Mouse (Mus musculus) forebrain, embryonic 15.5 days (tissue): ENCODE measurements at regions not wholly inside any gene's neighbourhood (a gene's known extent, or its start where the extent isn't known, plus 50 kb on each side); places are given as distances from the start of the nearest gene placed in this dataset.

ENCODE experiments used
- ATAC-seq: fragments of 200-750 bp; cut with Nextera tagmentation; replicated peaks from 2 replicates; pipeline ENCODE4 v1.8.0; 2017; ENCODE audit warnings: mild to moderate bottlenecking, moderate TSS enrichment, moderate library complexity
- H3K27ac ChIP-seq: fragments of 300-500 bp; sonication (generic); replicated peaks from 2 replicates; pipeline ENCODE4 v1.5.1; 2015; ENCODE audit warnings: mild to moderate bottlenecking, inconsistent platforms
- H3K27me3 ChIP-seq: fragments of 300-500 bp; sonication (generic); 2 replicates; pipeline ENCODE4 v1.6.1; 2015; ENCODE audit warnings: inconsistent platforms
- H3K36me3 ChIP-seq: fragments of 300-500 bp; sonication (generic); 2 replicates; pipeline ENCODE4 v1.6.1; 2015; ENCODE audit warnings: mild to moderate bottlenecking, inconsistent platforms
- H3K4me1 ChIP-seq: fragments of 300-500 bp; sonication (generic); 2 replicates; pipeline ENCODE4 v1.6.1; 2015; ENCODE audit warnings: inconsistent platforms
- H3K4me2 ChIP-seq: fragments of 300-500 bp; sonication (generic); replicated peaks from 2 replicates; pipeline ENCODE4 v1.6.1; 2015; ENCODE audit warnings: mild to moderate bottlenecking, inconsistent platforms
- H3K4me3 ChIP-seq: fragments of 300-500 bp; sonication (generic); 2 replicates; pipeline ENCODE4 v1.5.1; 2015; ENCODE audit warnings: mild to moderate bottlenecking, inconsistent platforms
- H3K9ac ChIP-seq: fragments of 300-500 bp; sonication (generic); replicated peaks from 2 replicates; pipeline ENCODE4 v1.6.1; 2015; ENCODE audit warnings: mild to moderate bottlenecking, inconsistent platforms
- H3K9me3 ChIP-seq: fragments of 300-500 bp; sonication (generic); 2 replicates; pipeline ENCODE4 v1.6.1; 2016; ENCODE audit warnings: inconsistent platforms
- WGBS: fragments of 180-500 bp; shearing (Covaris S2); methylation state at CpG from one replicate; pipeline ENCODE4 v1.1.7; 2015; ENCODE audit warnings: mixed read lengths; 5-methylcytosine and 5-hydroxymethylcytosine counted together

DNA sequence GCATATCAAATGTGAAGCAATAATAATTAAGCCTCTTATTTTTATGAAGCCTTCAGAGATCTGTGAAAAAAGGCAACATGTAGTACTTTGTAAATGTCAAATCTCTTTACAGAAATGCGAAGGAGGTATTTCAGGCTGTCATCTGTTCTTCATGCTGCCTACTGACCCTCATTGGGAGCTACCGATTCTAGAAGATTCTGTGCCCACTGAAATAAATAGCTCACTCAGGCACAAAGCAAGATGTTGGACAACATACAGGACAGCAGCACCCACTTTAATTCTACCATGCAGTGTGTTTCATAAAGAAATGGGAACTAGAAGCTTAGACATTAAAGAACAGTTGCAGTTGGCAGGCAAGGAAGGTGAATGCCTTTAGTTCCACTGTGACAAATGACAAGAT is 232.4 kb upstream of the Lsamp start:
- H3K4me2 ChIP-seq: no peak overlapping the region
- H3K27me3 ChIP-seq: no peaks in the 10 kb centered on the region
- H3K9ac ChIP-seq: no peak overlapping the region
- H3K4me3 ChIP-seq: no peak overlapping the region
- no peaks in the 10 kb centered on the region for H3K36me3 ChIP-seq
- WGBS: 79% methylated on average over 2 of the region's 2 CpGs
- no peaks in the 10 kb centered on the region for H3K9me3 ChIP-seq
- ATAC-seq: no peak
- no peak overlapping the region for H3K27ac ChIP-seq
- H3K4me1 ChIP-seq: no peaks in the 10 kb centered on the region

DNA sequence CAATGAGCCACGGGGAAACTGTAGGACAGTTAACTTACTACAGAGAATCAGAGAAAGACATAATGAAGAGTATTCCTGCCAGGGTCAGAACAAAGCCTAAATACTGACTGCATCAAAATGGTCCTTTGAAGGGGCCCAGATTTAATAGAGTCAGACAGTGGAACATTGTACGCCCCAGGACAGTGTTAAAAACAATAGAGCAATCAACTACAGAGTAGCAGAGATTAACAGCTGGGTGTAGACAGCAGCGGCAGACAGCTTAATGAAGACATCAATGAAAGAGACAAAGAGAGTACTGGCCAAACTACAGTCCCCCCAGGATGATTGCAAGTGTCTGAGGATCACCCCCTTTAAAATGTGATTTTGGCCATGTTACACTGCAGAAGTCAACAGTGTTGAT is 183.1 kb upstream of the Lsamp start:
- Histone ChIP-seq H3K4me1 (no peaks in the 10 kb centered on the region), H3K4me2 (no peak overlapping the region), H3K9ac (no peak overlapping the region), H3K36me3 (no peaks in the 10 kb centered on the region), H3K9me3 (no peaks in the 10 kb centered on the region), H3K27ac (no peak overlapping the region), H3K27me3 (no peaks in the 10 kb centered on the region), H3K4me3 (no peak overlapping the region)
- no peak for ATAC-seq
- 27% methylated on average over 3 of the region's 3 CpGs for WGBS

DNA sequence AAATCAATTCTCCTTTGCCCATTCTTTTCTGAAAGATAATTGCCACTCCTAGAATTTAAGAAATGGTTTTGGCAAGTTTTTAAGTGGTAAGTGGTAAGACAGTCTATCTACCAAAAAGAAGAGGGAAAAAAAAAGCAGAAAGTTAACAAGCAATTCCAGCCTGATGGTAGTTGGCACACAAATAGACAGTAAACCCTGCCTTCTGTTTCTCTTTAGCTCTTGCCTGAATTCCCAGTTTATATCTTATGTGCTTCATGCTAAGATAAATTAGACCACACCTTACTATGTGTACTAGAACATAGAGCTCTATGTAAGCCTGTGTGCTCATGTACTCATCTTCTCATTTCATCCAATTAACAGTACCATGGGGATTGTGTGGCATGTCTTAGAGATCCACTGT is 164.0 kb upstream of the Lsamp start:
- Histone ChIP-seq H3K4me3 (no peak overlapping the region), H3K27ac (no peak overlapping the region), H3K4me2 (no peak overlapping the region), H3K9me3 (no peaks in the 10 kb centered on the region), H3K36me3 (no peaks in the 10 kb centered on the region), H3K4me1 (no peaks in the 10 kb centered on the region), H3K27me3 (no peaks in the 10 kb centered on the region), H3K9ac (no peak overlapping the region)
- ATAC-seq: no peak

DNA sequence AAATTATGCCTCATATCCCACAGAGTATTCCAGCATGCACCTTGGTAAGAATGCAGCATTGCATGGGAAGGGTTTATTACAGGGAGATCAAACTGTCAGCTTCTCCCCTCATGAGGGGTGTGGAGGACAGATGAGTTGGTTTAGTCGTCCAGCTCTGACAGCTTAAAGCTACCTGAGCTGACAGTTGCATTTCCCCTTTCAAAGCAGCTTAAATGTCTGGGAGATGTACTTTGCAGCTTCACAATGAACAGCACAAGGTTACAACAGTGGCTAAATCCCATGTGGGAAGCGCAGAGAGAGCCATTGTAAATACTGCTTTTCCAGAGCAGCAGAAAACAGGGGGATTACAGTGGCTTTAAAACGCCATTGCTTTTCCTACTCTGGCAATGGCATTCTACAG is 149.9 kb upstream of the Lsamp start:
- 29% methylated on average over 3 of the region's 3 CpGs for WGBS
- Histone ChIP-seq H3K27me3 (no peaks in the 10 kb centered on the region), H3K36me3 (no peaks in the 10 kb centered on the region), H3K27ac (no peak overlapping the region), H3K4me1 (no peaks in the 10 kb centered on the region), H3K4me2 (no peak overlapping the region), H3K9ac (no peak overlapping the region), H3K9me3 (no peaks in the 10 kb centered on the region), H3K4me3 (no peak overlapping the region)
- ATAC-seq: no peak

DNA sequence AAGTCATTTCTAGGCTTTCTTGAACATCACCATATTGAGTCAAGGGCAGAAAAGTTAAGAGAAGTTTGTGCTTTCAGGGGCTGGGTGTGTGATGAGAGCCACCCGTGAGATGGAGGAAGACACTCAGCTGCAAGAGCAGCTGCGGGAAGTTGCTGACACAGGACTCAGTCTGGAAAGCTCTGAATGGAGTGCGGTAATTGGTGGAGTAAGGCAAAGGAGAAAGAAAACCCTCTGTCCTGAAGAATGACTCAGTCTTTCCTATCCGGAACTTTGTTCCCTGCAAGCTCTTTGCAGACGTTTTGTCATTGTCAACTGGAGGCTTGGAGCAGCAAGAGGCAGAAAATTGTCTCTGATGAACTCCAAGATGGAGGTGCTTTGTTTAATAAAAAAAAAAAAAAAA is 102.6 kb upstream of the Lsamp start:
- WGBS: 50% methylated on average over 5 of the region's 5 CpGs
- H3K27me3 ChIP-seq: no peaks in the 10 kb centered on the region
- no peaks in the 10 kb centered on the region for H3K9me3 ChIP-seq
- no peak for ATAC-seq
- no peak overlapping the region for H3K9ac ChIP-seq
- H3K4me2 ChIP-seq: no peak overlapping the region
- no peaks in the 10 kb centered on the region for H3K36me3 ChIP-seq
- H3K4me1 ChIP-seq: no peaks in the 10 kb centered on the region
- no peak overlapping the region for H3K4me3 ChIP-seq
- H3K27ac ChIP-seq: no peak overlapping the region

DNA sequence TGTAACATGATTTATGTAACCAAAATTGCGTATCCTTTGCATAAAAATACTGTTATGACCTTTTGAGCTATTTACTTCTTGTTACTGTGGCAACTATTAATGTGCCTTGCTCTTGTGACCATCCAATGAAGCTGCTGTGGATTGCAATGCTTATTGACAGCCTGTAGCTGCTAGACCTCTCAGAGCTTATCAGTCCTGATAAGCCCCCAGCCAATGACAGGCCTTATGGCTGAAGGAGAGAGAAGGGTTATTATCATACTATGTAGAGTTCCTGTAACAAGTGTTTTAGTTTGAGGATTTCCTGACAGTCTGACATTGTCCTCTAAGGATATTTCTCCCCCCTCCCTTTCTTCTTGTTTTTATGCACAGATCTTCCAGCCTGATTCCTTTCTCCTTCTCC is 96.2 kb upstream of the Lsamp start:
- no peaks in the 10 kb centered on the region for H3K27me3 ChIP-seq
- H3K36me3 ChIP-seq: no peaks in the 10 kb centered on the region
- no peaks in the 10 kb centered on the region for H3K9me3 ChIP-seq
- no peak overlapping the region for H3K4me3 ChIP-seq
- 92% methylated on average over 1 of the region's 1 CpGs for WGBS
- no peak overlapping the region for H3K27ac ChIP-seq
- no peak overlapping the region for H3K4me2 ChIP-seq
- ATAC-seq: no peak
- no peak overlapping the region for H3K9ac ChIP-seq
- no peaks in the 10 kb centered on the region for H3K4me1 ChIP-seq
